Mouse (Mus musculus): ENCODE results near the gene Mical3. TPM values are rescaled to one million over a fixed set of nuclear protein-coding genes. Genes with fewer than 3 reads are reported as not detected.

The Mical3 gene
- total and polyA plus RNA-seq, 2 experiments, result 5.8 to 7.9 TPM

- Histone ChIP-seq H3K27me3 (ENCODE audit: control insufficient read depth, insufficient read depth, low read length) (no peaks in the 10 kb centered on the region), H3K4me1 (ENCODE audit: control insufficient read depth, insufficient read depth, low read length) (peaks cover 32% of the 10 kb centered on the region), H3K4me3 (ENCODE audit: insufficient read depth, low read depth, low read length) (no peak overlapping the region), H3K79me2 (ENCODE audit: control insufficient read depth, insufficient read depth, low read length) (peaks cover 27% of the 10 kb centered on the region; the same call in 1 of the 2 replicates), H3K9ac (ENCODE audit: low read depth, low read length) (0 out of 2 replicates have a peak overlapping the region, but pooled peaks have one; percentile 13), H3K27ac (replicated peaks; ENCODE audit: insufficient read depth, low read depth, low read length) (peak overlapping the region; percentile 43), H3K36me3 (ENCODE audit: control insufficient read depth, insufficient read depth, low read length) (no peaks in the 10 kb centered on the region)
- DNase-seq (ENCODE audit: extremely low read depth, low read depth, low spot score), result peak; percentile 69
- no peak for TF ChIP-seq POLR2A (IDR thresholded peaks at IDR 0.05; ENCODE audit: extremely low read depth, insufficient read depth, low read length)
- TF ChIP-seq CTCF (IDR thresholded peaks at IDR 0.05; ENCODE audit: low read depth, low read length), result no peak
- 24% methylated on average over 8 of the region's 8 CpGs for WGBS
Observed at GRCm38 (mm10) chr6:121048696-121049095, 82.1 kb downstream of the Mical3 start.

GRCm38 (mm10) chr6:121045345-121046080, 85.3 kb downstream of the Mical3 start:
- WGBS, result 46% methylated on average over 20 of the region's 20 CpGs
- H3K79me2 ChIP-seq (ENCODE audit: control insufficient read depth, insufficient read depth, low read length), result peaks cover 31% of the 10 kb centered on the region; the same call in 1 of the 2 replicates
- DNase-seq (ENCODE audit: extremely low read depth, low read depth, low spot score), result no peak
- H3K9ac ChIP-seq (ENCODE audit: low read depth, low read length), result no peak overlapping the region
- no peak for TF ChIP-seq CTCF (IDR thresholded peaks at IDR 0.05; ENCODE audit: low read depth, low read length)
- TF ChIP-seq POLR2A (IDR thresholded peaks at IDR 0.05; ENCODE audit: extremely low read depth, insufficient read depth, low read length), result no peak
- H3K36me3 ChIP-seq (ENCODE audit: control insufficient read depth, insufficient read depth, low read length), result peaks cover 4% of the 10 kb centered on the region; the same call in 1 of the 2 replicates
- H3K4me3 ChIP-seq (ENCODE audit: insufficient read depth, low read depth, low read length), result no peak overlapping the region
- H3K4me1 ChIP-seq (ENCODE audit: control insufficient read depth, insufficient read depth, low read length), result peaks cover 27% of the 10 kb centered on the region
- no peaks in the 10 kb centered on the region for H3K27me3 ChIP-seq (ENCODE audit: control insufficient read depth, insufficient read depth, low read length)
- peak overlapping the region; percentile 13; the same call in 1 of the 2 replicates for H3K27ac ChIP-seq (replicated peaks; ENCODE audit: insufficient read depth, low read depth, low read length)

- Histone ChIP-seq H3K4me1 (ENCODE audit: control insufficient read depth, insufficient read depth, low read length) (peaks cover 15% of the 10 kb centered on the region), H3K36me3 (ENCODE audit: control insufficient read depth, insufficient read depth, low read length) (peaks cover 9% of the 10 kb centered on the region), H3K9ac (ENCODE audit: low read depth, low read length) (no peak overlapping the region), H3K79me2 (ENCODE audit: control insufficient read depth, insufficient read depth, low read length) (peaks cover 31% of the 10 kb centered on the region; the same call in 1 of the 2 replicates), H3K27me3 (ENCODE audit: control insufficient read depth, insufficient read depth, low read length) (no peaks in the 10 kb centered on the region), H3K4me3 (ENCODE audit: insufficient read depth, low read depth, low read length) (no peak overlapping the region), H3K27ac (replicated peaks; ENCODE audit: insufficient read depth, low read depth, low read length) (no peak overlapping the region)
- TF ChIP-seq POLR2A (IDR thresholded peaks at IDR 0.05; ENCODE audit: extremely low read depth, insufficient read depth, low read length) (no peak), CTCF (IDR thresholded peaks at IDR 0.05; ENCODE audit: low read depth, low read length) (no peak)
- 75% methylated on average over 14 of the region's 14 CpGs for WGBS
- DNase-seq (ENCODE audit: extremely low read depth, low read depth, low spot score), result peak; percentile 56
Observed at GRCm38 (mm10) chr6:121043434-121044189, 87.2 kb downstream of the Mical3 start.

- 92% methylated on average over 3 of the region's 3 CpGs for WGBS
- Histone ChIP-seq H3K79me2 (ENCODE audit: control insufficient read depth, insufficient read depth, low read length) (peaks cover 19% of the 10 kb centered on the region; the same call in 1 of the 2 replicates), H3K9ac (ENCODE audit: low read depth, low read length) (no peak overlapping the region), H3K4me1 (ENCODE audit: control insufficient read depth, insufficient read depth, low read length) (peaks cover 12% of the 10 kb centered on the region), H3K27me3 (ENCODE audit: control insufficient read depth, insufficient read depth, low read length) (no peaks in the 10 kb centered on the region), H3K36me3 (ENCODE audit: control insufficient read depth, insufficient read depth, low read length) (peaks cover 21% of the 10 kb centered on the region), H3K4me3 (ENCODE audit: insufficient read depth, low read depth, low read length) (no peak overlapping the region), H3K27ac (replicated peaks; ENCODE audit: insufficient read depth, low read depth, low read length) (no peak overlapping the region)
- TF ChIP-seq POLR2A (IDR thresholded peaks at IDR 0.05; ENCODE audit: extremely low read depth, insufficient read depth, low read length), result no peak
- TF ChIP-seq CTCF (IDR thresholded peaks at IDR 0.05; ENCODE audit: low read depth, low read length), result no peak
- no peak for DNase-seq (ENCODE audit: extremely low read depth, low read depth, low spot score)
Observed at GRCm38 (mm10) chr6:121039719-121040118, 91.1 kb downstream of the Mical3 start.

- H3K79me2 ChIP-seq (ENCODE audit: control insufficient read depth, insufficient read depth, low read length), result peaks cover 19% of the 10 kb centered on the region; the same call in 1 of the 2 replicates
- no peaks in the 10 kb centered on the region for H3K27me3 ChIP-seq (ENCODE audit: control insufficient read depth, insufficient read depth, low read length)
- peaks cover 11% of the 10 kb centered on the region for H3K4me1 ChIP-seq (ENCODE audit: control insufficient read depth, insufficient read depth, low read length)
- no peak overlapping the region for H3K4me3 ChIP-seq (ENCODE audit: insufficient read depth, low read depth, low read length)
- no peak for TF ChIP-seq CTCF (IDR thresholded peaks at IDR 0.05; ENCODE audit: low read depth, low read length)
- no peak for TF ChIP-seq POLR2A (IDR thresholded peaks at IDR 0.05; ENCODE audit: extremely low read depth, insufficient read depth, low read length)
- no peak overlapping the region for H3K9ac ChIP-seq (ENCODE audit: low read depth, low read length)
- peaks cover 25% of the 10 kb centered on the region for H3K36me3 ChIP-seq (ENCODE audit: control insufficient read depth, insufficient read depth, low read length)
- no peak for DNase-seq (ENCODE audit: extremely low read depth, low read depth, low spot score)
- H3K27ac ChIP-seq (replicated peaks; ENCODE audit: insufficient read depth, low read depth, low read length), result no peak overlapping the region
- WGBS, result 92% methylated on average over 9 of the region's 9 CpGs
Observed at GRCm38 (mm10) chr6:121039286-121039685, 91.5 kb downstream of the Mical3 start.

All from liver, adult 2 months (tissue).